Mouse (Mus musculus) cortical plate, adult 2 months (tissue): ENCODE measurements around the gene Gm36028.

Experiments used
- CTCF ChIP-seq: fragments of 200-500 bp; IDR thresholded peaks from 2 replicates; pipeline ENCODE4 v1.5.1; 2011; ENCODE audit warnings: mild to moderate bottlenecking, control low read depth, low read length; ENCODE audit not compliant: insufficient read depth; ENCODE audit errors: extremely low read depth
- POLR2A ChIP-seq: fragments of 200-500 bp; IDR thresholded peaks from 2 replicates; pipeline ENCODE4 v1.6.1; 2011; ENCODE audit warnings: mild to moderate bottlenecking, low read length, control low read depth; ENCODE audit not compliant: insufficient read depth; ENCODE audit errors: extremely low read depth

DNA sequence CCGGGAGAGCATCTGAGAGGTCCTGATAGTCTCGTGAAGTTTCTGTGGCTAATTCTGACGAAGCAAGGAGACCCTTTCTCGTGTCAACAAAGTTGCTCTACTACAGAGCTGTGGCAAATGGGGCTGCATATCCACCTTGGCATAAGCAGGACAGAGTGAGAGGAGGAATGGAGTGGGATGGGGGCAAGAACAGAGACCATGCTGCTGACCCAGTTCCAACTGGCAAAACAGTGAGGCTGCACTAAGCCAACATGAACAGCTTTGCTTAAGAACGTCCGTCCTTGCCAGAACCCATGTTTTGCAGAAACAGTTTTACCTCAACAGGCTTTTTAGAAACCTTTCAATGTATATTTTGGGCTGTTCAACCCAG, 51.3 kb downstream of the Gm36028 start:
- TF ChIP-seq CTCF (no peak), POLR2A (no peak)
